Mouse (Mus musculus): Measurements from ENCODE around the gene Adam22. TPM values are rescaled to one million over a fixed set of nuclear protein-coding genes. Genes with fewer than 3 reads are reported as not detected.
A peak's percentile ranks its signal among the peaks of the same experiment; 100 is the strongest.

The Adam22 gene
- polyA plus RNA-seq, 1 experiment from 2014 or later: 8.8 TPM

- no peak overlapping the region for H3K27ac ChIP-seq (ENCODE audit: poor library complexity, severe bottlenecking)
- peak overlapping the region; percentile 85 for H3K4me2 ChIP-seq
- H3K4me1 ChIP-seq (replicated peaks): peaks cover 5% of the 10 kb centered on the region
- H3K4me3 ChIP-seq: peak overlapping the region; percentile 65
- H3K9ac ChIP-seq: peak overlapping the region; percentile 44; the same call in 1 of the 2 replicates
- no peaks in the 10 kb centered on the region for H3K9me3 ChIP-seq (replicated peaks)
- 2% methylated on average over 25 of the region's 25 CpGs for WGBS
- no peak for ATAC-seq (ENCODE audit: insufficient number of reproducible peaks, low FRiP score)
- no peaks in the 10 kb centered on the region for H3K36me3 ChIP-seq
- H3K27me3 ChIP-seq (replicated peaks): peaks cover 12% of the 10 kb centered on the region; the same call in 1 of the 2 replicates
These were observed 968 bp downstream of the Adam22 start for GRCm38 (mm10) chr5:8366771-8367613.

GRCm38 (mm10) chr5:8362361-8362760 lies 5.6 kb downstream of the Adam22 start:
- Histone ChIP-seq H3K4me3 (no peak overlapping the region), H3K27ac (ENCODE audit: poor library complexity, severe bottlenecking) (no peak overlapping the region), H3K4me2 (no peak overlapping the region), H3K27me3 (replicated peaks) (no peaks in the 10 kb centered on the region), H3K9ac (no peak overlapping the region), H3K9me3 (replicated peaks) (no peaks in the 10 kb centered on the region), H3K4me1 (replicated peaks) (peaks cover 14% of the 10 kb centered on the region), H3K36me3 (no peaks in the 10 kb centered on the region)
- no peak for ATAC-seq (ENCODE audit: insufficient number of reproducible peaks, low FRiP score)
- WGBS: 51% methylated on average over 1 of the region's 1 CpGs

GRCm38 (mm10) chr5:8357677-8358076 lies 10.3 kb downstream of the Adam22 start:
- H3K4me2 ChIP-seq: peak overlapping the region; percentile 38
- no peak for ATAC-seq (ENCODE audit: insufficient number of reproducible peaks, low FRiP score)
- no peak overlapping the region for H3K9ac ChIP-seq
- H3K27ac ChIP-seq (ENCODE audit: poor library complexity, severe bottlenecking): peak overlapping the region; percentile 63
- H3K9me3 ChIP-seq (replicated peaks): no peaks in the 10 kb centered on the region
- no peak overlapping the region for H3K4me3 ChIP-seq
- no peaks in the 10 kb centered on the region for H3K27me3 ChIP-seq (replicated peaks)
- peaks cover 18% of the 10 kb centered on the region for H3K4me1 ChIP-seq (replicated peaks)
- H3K36me3 ChIP-seq: no peaks in the 10 kb centered on the region
- WGBS: 58% methylated on average over 8 of the region's 8 CpGs

- H3K27ac ChIP-seq (ENCODE audit: poor library complexity, severe bottlenecking): peak overlapping the region; percentile 63
- H3K27me3 ChIP-seq (replicated peaks): no peaks in the 10 kb centered on the region
- 35% methylated on average over 13 of the region's 13 CpGs for WGBS
- H3K4me2 ChIP-seq: peak overlapping the region; percentile 38
- H3K9me3 ChIP-seq (replicated peaks): no peaks in the 10 kb centered on the region
- H3K9ac ChIP-seq: no peak overlapping the region
- H3K4me3 ChIP-seq: no peak overlapping the region
- peaks cover 18% of the 10 kb centered on the region for H3K4me1 ChIP-seq (replicated peaks)
- no peaks in the 10 kb centered on the region for H3K36me3 ChIP-seq
- 0 out of 2 replicates have a peak, but pooled peaks have one; percentile 42 for ATAC-seq (ENCODE audit: insufficient number of reproducible peaks, low FRiP score)
These were observed 10.9 kb downstream of the Adam22 start for GRCm38 (mm10) chr5:8356885-8357651.

- H3K27me3 ChIP-seq (replicated peaks): no peaks in the 10 kb centered on the region
- peak overlapping the region; percentile 26; the same call in 1 of the 2 replicates for H3K27ac ChIP-seq (ENCODE audit: poor library complexity, severe bottlenecking)
- 0 out of 2 replicates have a peak, but pooled peaks have one; percentile 59 for ATAC-seq (ENCODE audit: insufficient number of reproducible peaks, low FRiP score)
- no peak overlapping the region for H3K9ac ChIP-seq
- no peaks in the 10 kb centered on the region for H3K36me3 ChIP-seq
- peaks cover 18% of the 10 kb centered on the region for H3K4me1 ChIP-seq (replicated peaks)
- no peaks in the 10 kb centered on the region for H3K9me3 ChIP-seq (replicated peaks)
- H3K4me3 ChIP-seq: no peak overlapping the region
- H3K4me2 ChIP-seq: no peak overlapping the region
- WGBS: 26% methylated on average over 2 of the region's 2 CpGs
These were observed 11.6 kb downstream of the Adam22 start for GRCm38 (mm10) chr5:8356326-8356725.

- Histone ChIP-seq H3K4me2 (no peak overlapping the region), H3K9ac (no peak overlapping the region), H3K27me3 (replicated peaks) (no peaks in the 10 kb centered on the region), H3K4me3 (no peak overlapping the region), H3K4me1 (replicated peaks) (0 out of 2 replicates have a peak, but pooled peaks cover 2% of the 10 kb centered on the region), H3K9me3 (replicated peaks) (no peaks in the 10 kb centered on the region), H3K36me3 (no peaks in the 10 kb centered on the region), H3K27ac (ENCODE audit: poor library complexity, severe bottlenecking) (no peak overlapping the region)
- whole genome bisulfite sequencing: 73% methylated on average over 10 of the region's 10 CpGs
- ATAC-seq (ENCODE audit: insufficient number of reproducible peaks, low FRiP score): no peak
These were observed 18.4 kb downstream of the Adam22 start for GRCm38 (mm10) chr5:8349557-8349956.

GRCm38 (mm10) chr5:8346329-8346728 lies 21.6 kb downstream of the Adam22 start:
- H3K27me3 ChIP-seq (replicated peaks): no peaks in the 10 kb centered on the region
- H3K9me3 ChIP-seq (replicated peaks): no peaks in the 10 kb centered on the region
- no peak overlapping the region for H3K9ac ChIP-seq
- no peaks in the 10 kb centered on the region for H3K36me3 ChIP-seq
- 0 out of 2 replicates have a peak, but pooled peaks cover 2% of the 10 kb centered on the region for H3K4me1 ChIP-seq (replicated peaks)
- H3K27ac ChIP-seq (ENCODE audit: poor library complexity, severe bottlenecking): no peak overlapping the region
- ATAC-seq (ENCODE audit: insufficient number of reproducible peaks, low FRiP score): no peak
- H3K4me3 ChIP-seq: no peak overlapping the region
- H3K4me2 ChIP-seq: no peak overlapping the region

- Histone ChIP-seq H3K27ac (ENCODE audit: poor library complexity, severe bottlenecking) (no peak overlapping the region), H3K9ac (no peak overlapping the region), H3K27me3 (replicated peaks) (no peaks in the 10 kb centered on the region), H3K4me1 (replicated peaks) (no peaks in the 10 kb centered on the region), H3K9me3 (replicated peaks) (no peaks in the 10 kb centered on the region), H3K4me3 (no peak overlapping the region), H3K4me2 (no peak overlapping the region), H3K36me3 (no peaks in the 10 kb centered on the region)
- 68% methylated on average over 3 of the region's 3 CpGs for WGBS
- ATAC-seq (ENCODE audit: insufficient number of reproducible peaks, low FRiP score): no peak
These were observed 24.7 kb downstream of the Adam22 start for GRCm38 (mm10) chr5:8343296-8343695.

GRCm38 (mm10) chr5:8341676-8342075 lies 26.3 kb downstream of the Adam22 start:
- Histone ChIP-seq H3K4me2 (no peak overlapping the region), H3K27ac (ENCODE audit: poor library complexity, severe bottlenecking) (no peak overlapping the region), H3K4me1 (replicated peaks) (no peaks in the 10 kb centered on the region), H3K4me3 (no peak overlapping the region), H3K36me3 (no peaks in the 10 kb centered on the region), H3K9ac (no peak overlapping the region), H3K27me3 (replicated peaks) (no peaks in the 10 kb centered on the region), H3K9me3 (replicated peaks) (no peaks in the 10 kb centered on the region)
- 80% methylated on average over 4 of the region's 4 CpGs for WGBS
- no peak for ATAC-seq (ENCODE audit: insufficient number of reproducible peaks, low FRiP score)

- Histone ChIP-seq H3K27ac (ENCODE audit: poor library complexity, severe bottlenecking) (no peak overlapping the region), H3K4me1 (replicated peaks) (no peaks in the 10 kb centered on the region), H3K36me3 (no peaks in the 10 kb centered on the region), H3K27me3 (replicated peaks) (no peaks in the 10 kb centered on the region), H3K9ac (no peak overlapping the region), H3K4me3 (no peak overlapping the region), H3K4me2 (no peak overlapping the region), H3K9me3 (replicated peaks) (no peaks in the 10 kb centered on the region)
- ATAC-seq (ENCODE audit: insufficient number of reproducible peaks, low FRiP score): no peak
- 76% methylated on average over 4 of the region's 4 CpGs for WGBS
These were observed 40.2 kb downstream of the Adam22 start for GRCm38 (mm10) chr5:8327645-8328269.

GRCm38 (mm10) chr5:8326671-8327070 lies 41.3 kb downstream of the Adam22 start:
- no peaks in the 10 kb centered on the region for H3K9me3 ChIP-seq (replicated peaks)
- H3K4me1 ChIP-seq (replicated peaks): no peaks in the 10 kb centered on the region
- 78% methylated on average over 5 of the region's 5 CpGs for WGBS
- H3K36me3 ChIP-seq: no peaks in the 10 kb centered on the region
- no peak overlapping the region for H3K4me3 ChIP-seq
- no peaks in the 10 kb centered on the region for H3K27me3 ChIP-seq (replicated peaks)
- no peak overlapping the region for H3K9ac ChIP-seq
- H3K27ac ChIP-seq (ENCODE audit: poor library complexity, severe bottlenecking): no peak overlapping the region
- H3K4me2 ChIP-seq: no peak overlapping the region
- no peak for ATAC-seq (ENCODE audit: insufficient number of reproducible peaks, low FRiP score)
